Mouse (Mus musculus): Measurements from ENCODE around the gene St6galnac6. TPM values are rescaled to one million over a fixed set of nuclear protein-coding genes. Genes with fewer than 3 reads are reported as not detected.

Gene St6galnac6
- polyA plus RNA-seq, 1 experiment from 2014 or later, result 13.4 TPM

GRCm38 (mm10) chr2:32636617-32637016, 37.1 kb downstream of the St6galnac6 start:
- WGBS, result 89% methylated on average over 7 of the region's 7 CpGs
- H3K4me1 ChIP-seq (ENCODE audit: insufficient read depth, low read depth, low read length), result 0 out of 2 replicates have a peak, but pooled peaks cover 6% of the 10 kb centered on the region
- TF ChIP-seq EP300 (IDR thresholded peaks at IDR 0.05) (no peak), CTCF (IDR thresholded peaks at IDR 0.05) (no peak)

GRCm38 (mm10) chr2:32637778-32638281, 38.3 kb downstream of the St6galnac6 start:
- H3K27me3 ChIP-seq (replicated peaks; ENCODE audit: insufficient read depth, low read length), result no peaks in the 10 kb centered on the region
- peaks cover 7% of the 10 kb centered on the region; the same call in 1 of the 2 replicates for H3K4me1 ChIP-seq (ENCODE audit: insufficient read depth, low read depth, low read length)
- DNase-seq (ENCODE audit: low spot score) (peak; percentile 80), ATAC-seq (peak; percentile 90)
- no peaks in the 10 kb centered on the region for H3K36me3 ChIP-seq (ENCODE audit: insufficient read depth, low read length)
- H3K4me2 ChIP-seq (replicated peaks; ENCODE audit: low read depth, low read length), result no peak overlapping the region
- no peak overlapping the region for H3K9ac ChIP-seq (replicated peaks; ENCODE audit: low read depth)
- TF ChIP-seq EP300 (IDR thresholded peaks at IDR 0.05), result peak; percentile 85; the same call in 1 of the 2 replicates
- TF ChIP-seq CTCF (IDR thresholded peaks at IDR 0.05), result no peak; the same call in 1 of the 2 replicates
- 13% methylated on average over 10 of the region's 11 CpGs for WGBS
- H3K27ac ChIP-seq (ENCODE audit: low read length), result peak overlapping the region; percentile 65
- H3K9me3 ChIP-seq (ENCODE audit: low read length), result no peaks in the 10 kb centered on the region
- H3K4me3 ChIP-seq (ENCODE audit: low read depth, low read length), result no peak overlapping the region

More at GRCm38 (mm10) chr2:32636617-32637016, 37.1 kb downstream of the St6galnac6 start:
- no peak for ATAC-seq
- DNase-seq (ENCODE audit: low spot score), result no peak
- no peaks in the 10 kb centered on the region for H3K36me3 ChIP-seq (ENCODE audit: insufficient read depth, low read length)
- no peaks in the 10 kb centered on the region for H3K9me3 ChIP-seq (ENCODE audit: low read length)
- H3K4me2 ChIP-seq (replicated peaks; ENCODE audit: low read depth, low read length), result no peak overlapping the region
- H3K27ac ChIP-seq (ENCODE audit: low read length), result 0 out of 2 replicates have a peak overlapping the region, but pooled peaks have one; percentile 38
- no peak overlapping the region for H3K4me3 ChIP-seq (ENCODE audit: low read depth, low read length)
- no peaks in the 10 kb centered on the region for H3K27me3 ChIP-seq (replicated peaks; ENCODE audit: insufficient read depth, low read length)
- no peak overlapping the region for H3K9ac ChIP-seq (replicated peaks; ENCODE audit: low read depth)

GRCm38 (mm10) chr2:32639632-32640031, 40.1 kb downstream of the St6galnac6 start:
- WGBS, result 33% methylated on average over 1 of the region's 1 CpGs
- H3K4me2 ChIP-seq (replicated peaks; ENCODE audit: low read depth, low read length), result no peak overlapping the region
- H3K4me1 ChIP-seq (ENCODE audit: insufficient read depth, low read depth, low read length), result peaks cover 7% of the 10 kb centered on the region; the same call in 1 of the 2 replicates
- no peak overlapping the region for H3K4me3 ChIP-seq (ENCODE audit: low read depth, low read length)
- ATAC-seq (no peak), DNase-seq (ENCODE audit: low spot score) (no peak)
- H3K27me3 ChIP-seq (replicated peaks; ENCODE audit: insufficient read depth, low read length), result no peaks in the 10 kb centered on the region
- no peak for TF ChIP-seq EP300 (IDR thresholded peaks at IDR 0.05)
- TF ChIP-seq CTCF (IDR thresholded peaks at IDR 0.05), result no peak; the same call in 1 of the 2 replicates
- no peak overlapping the region for H3K9ac ChIP-seq (replicated peaks; ENCODE audit: low read depth)
- H3K27ac ChIP-seq (ENCODE audit: low read length), result no peak overlapping the region
- no peaks in the 10 kb centered on the region for H3K9me3 ChIP-seq (ENCODE audit: low read length)
- H3K36me3 ChIP-seq (ENCODE audit: insufficient read depth, low read length), result no peaks in the 10 kb centered on the region

GRCm38 (mm10) chr2:32640550-32641051, 41.1 kb downstream of the St6galnac6 start:
- TF ChIP-seq CTCF (IDR thresholded peaks at IDR 0.05) (no peak), EP300 (IDR thresholded peaks at IDR 0.05) (no peak)
- Histone ChIP-seq H3K27ac (ENCODE audit: low read length) (no peak overlapping the region), H3K9ac (replicated peaks; ENCODE audit: low read depth) (no peak overlapping the region), H3K36me3 (ENCODE audit: insufficient read depth, low read length) (no peaks in the 10 kb centered on the region), H3K4me1 (ENCODE audit: insufficient read depth, low read depth, low read length) (peaks cover 7% of the 10 kb centered on the region; the same call in 1 of the 2 replicates), H3K4me2 (replicated peaks; ENCODE audit: low read depth, low read length) (no peak overlapping the region), H3K4me3 (ENCODE audit: low read depth, low read length) (no peak overlapping the region), H3K27me3 (replicated peaks; ENCODE audit: insufficient read depth, low read length) (no peaks in the 10 kb centered on the region), H3K9me3 (ENCODE audit: low read length) (no peaks in the 10 kb centered on the region)
- ATAC-seq (no peak), DNase-seq (ENCODE audit: low spot score) (no peak)
- 51% methylated on average over 6 of the region's 6 CpGs for WGBS

GRCm38 (mm10) chr2:32641810-32642209, 42.3 kb downstream of the St6galnac6 start:
- H3K4me1 ChIP-seq (ENCODE audit: insufficient read depth, low read depth, low read length), result peaks cover 12% of the 10 kb centered on the region; the same call in 1 of the 2 replicates
- H3K27me3 ChIP-seq (replicated peaks; ENCODE audit: insufficient read depth, low read length), result no peaks in the 10 kb centered on the region
- no peak overlapping the region for H3K9ac ChIP-seq (replicated peaks; ENCODE audit: low read depth)
- H3K4me2 ChIP-seq (replicated peaks; ENCODE audit: low read depth, low read length), result no peak overlapping the region
- WGBS, result 65% methylated on average over 5 of the region's 5 CpGs
- H3K9me3 ChIP-seq (ENCODE audit: low read length), result no peaks in the 10 kb centered on the region
- no peaks in the 10 kb centered on the region for H3K36me3 ChIP-seq (ENCODE audit: insufficient read depth, low read length)
- ATAC-seq, result no peak
- no peak overlapping the region for H3K27ac ChIP-seq (ENCODE audit: low read length)
- DNase-seq (ENCODE audit: low spot score), result no peak
- H3K4me3 ChIP-seq (ENCODE audit: low read depth, low read length), result no peak overlapping the region
- TF ChIP-seq CTCF (IDR thresholded peaks at IDR 0.05) (no peak), EP300 (IDR thresholded peaks at IDR 0.05) (no peak)

- no peak overlapping the region for H3K9ac ChIP-seq (replicated peaks; ENCODE audit: low read depth)
- no peak overlapping the region for H3K4me3 ChIP-seq (ENCODE audit: low read depth, low read length)
- H3K36me3 ChIP-seq (ENCODE audit: insufficient read depth, low read length), result no peaks in the 10 kb centered on the region
- no peak for DNase-seq (ENCODE audit: low spot score)
- H3K27me3 ChIP-seq (replicated peaks; ENCODE audit: insufficient read depth, low read length), result no peaks in the 10 kb centered on the region
- TF ChIP-seq CTCF (IDR thresholded peaks at IDR 0.05), result no peak
- no peak for TF ChIP-seq EP300 (IDR thresholded peaks at IDR 0.05)
- 0 out of 2 replicates have a peak overlapping the region, but pooled peaks have one; percentile 3 for H3K27ac ChIP-seq (ENCODE audit: low read length)
- H3K4me2 ChIP-seq (replicated peaks; ENCODE audit: low read depth, low read length), result no peak overlapping the region
- 38% methylated on average over 7 of the region's 7 CpGs for whole genome bisulfite sequencing
- peaks cover 12% of the 10 kb centered on the region; the same call in 1 of the 2 replicates for H3K4me1 ChIP-seq (ENCODE audit: insufficient read depth, low read depth, low read length)
- H3K9me3 ChIP-seq (ENCODE audit: low read length), result no peaks in the 10 kb centered on the region
- no peak for ATAC-seq
Measured at GRCm38 (mm10) chr2:32642813-32643212, 43.3 kb downstream of the St6galnac6 start.

Measured in lung, postnatal 0 days (tissue).